Mouse (Mus musculus) midbrain, embryonic 11.5 days (tissue): ENCODE measurements around the gene Lonp1. TPM values are rescaled to one million over a fixed set of nuclear protein-coding genes. Genes with fewer than 3 reads are reported as not detected.

Source experiments
- ATAC-seq: fragments of 200-750 bp; cut with Nextera tagmentation; 2 replicates; pipeline ENCODE4 v1.8.0; 2017; ENCODE audit warnings: moderate TSS enrichment, moderate library complexity; ENCODE audit not compliant: low FRiP score
- DNase-seq: peaks from one replicate; pipeline ENCODE4 v3.0.0; 2015; ENCODE audit warnings: low spot score; ENCODE audit errors: missing footprints
- H3K27ac ChIP-seq: fragments of 300-500 bp; sonication (generic); 2 replicates; pipeline ENCODE4 v1.5.1; 2014; ENCODE audit warnings: low read depth, low read length
- H3K27me3 ChIP-seq: fragments of 300-500 bp; sonication (generic); 2 replicates; pipeline ENCODE4 v1.6.1; 2014; ENCODE audit warnings: mild to moderate bottlenecking, low read length, moderate library complexity, mixed read lengths; ENCODE audit not compliant: control insufficient read depth, insufficient read depth
- H3K36me3 ChIP-seq: fragments of 300-500 bp; sonication (generic); 2 replicates; pipeline ENCODE4 v1.6.1; 2014; ENCODE audit warnings: mild to moderate bottlenecking, low read length, moderate library complexity, mixed read lengths; ENCODE audit not compliant: control insufficient read depth, insufficient read depth
- H3K4me1 ChIP-seq: fragments of 300-500 bp; sonication (generic); 2 replicates; pipeline ENCODE4 v1.6.1; 2014; ENCODE audit warnings: low read length; ENCODE audit not compliant: control insufficient read depth, insufficient read depth
- H3K4me2 ChIP-seq: fragments of 300-500 bp; sonication (generic); 2 replicates; pipeline ENCODE4 v1.6.1; 2014; ENCODE audit warnings: mild to moderate bottlenecking, moderate library complexity
- H3K4me3 ChIP-seq: fragments of 300-500 bp; sonication (generic); 2 replicates; pipeline ENCODE4 v1.5.1; 2014; ENCODE audit warnings: low read depth, low read length
- H3K9ac ChIP-seq: fragments of 300-500 bp; sonication (generic); 2 replicates; pipeline ENCODE4 v1.6.1; 2014; ENCODE audit warnings: low read length
- H3K9me3 ChIP-seq: fragments of 300-500 bp; sonication (generic); 2 replicates; pipeline ENCODE4 v1.6.1; 2016; ENCODE audit warnings: low read length; ENCODE audit not compliant: control insufficient read depth
- WGBS: fragments of 180-500 bp; shearing (Covaris S2); extraction: QIAGEN DNeasy Blood & Tissue Kit; methylation state at CpG from one replicate; pipeline ENCODE4 v1.1.7; 2014; 5-methylcytosine and 5-hydroxymethylcytosine counted together
- polyA plus RNA-seq: library from polyadenylated mRNA; unstranded; fragments of >200 nt; fragmentation: Nextera tagmentation; extraction: Ambion mirVana; gene quantifications from 2 replicates; pipeline ENCODE4 v1.2.1, GENCODE M21; 2014

Gene Lonp1
- polyA plus RNA-seq, 1 experiment from 2014 or later = 48.9 TPM

- ATAC-seq (no peak), DNase-seq (no peak)
- Histone ChIP-seq H3K36me3 (peaks cover 41% of the 10 kb centered on the region), H3K27ac (no peak overlapping the region), H3K4me1 (peaks cover 17% of the 10 kb centered on the region), H3K9me3 (no peaks in the 10 kb centered on the region), H3K4me2 (no peak overlapping the region), H3K9ac (no peak overlapping the region), H3K4me3 (no peak overlapping the region), H3K27me3 (no peaks in the 10 kb centered on the region)
- WGBS = 81% methylated on average over 3 of the region's 3 CpGs
Measured at GRCm38 (mm10) chr17:56607521-56608062, 19.1 kb downstream of the Lonp1 start.

- Histone ChIP-seq H3K27ac (no peak overlapping the region), H3K36me3 (peaks cover 58% of the 10 kb centered on the region)
Measured at GRCm38 (mm10) chr17:56605431-56605830, 21.3 kb downstream of the Lonp1 start.

GRCm38 (mm10) chr17:56604422-56604821 is 22.3 kb downstream of the Lonp1 start:
- ATAC-seq (no peak), DNase-seq (no peak)
- WGBS = 95% methylated on average over 3 of the region's 3 CpGs
- Histone ChIP-seq H3K9ac (no peak overlapping the region), H3K4me3 (no peak overlapping the region), H3K36me3 (peaks cover 67% of the 10 kb centered on the region), H3K9me3 (no peaks in the 10 kb centered on the region), H3K27me3 (no peaks in the 10 kb centered on the region), H3K4me1 (peaks cover 9% of the 10 kb centered on the region), H3K4me2 (no peak overlapping the region), H3K27ac (no peak overlapping the region)

More at GRCm38 (mm10) chr17:56605431-56605830, 21.3 kb downstream of the Lonp1 start:
- no peak for DNase-seq
- H3K4me3 ChIP-seq = no peak overlapping the region
- no peaks in the 10 kb centered on the region for H3K27me3 ChIP-seq
- no peak overlapping the region for H3K4me2 ChIP-seq
- ATAC-seq = no peak
- no peak overlapping the region for H3K9ac ChIP-seq
- peaks cover 14% of the 10 kb centered on the region for H3K4me1 ChIP-seq
- H3K9me3 ChIP-seq = no peaks in the 10 kb centered on the region
- 90% methylated on average over 9 of the region's 9 CpGs for WGBS

- H3K4me2 ChIP-seq = no peak overlapping the region
Measured at GRCm38 (mm10) chr17:56604070-56604380, 22.7 kb downstream of the Lonp1 start.

GRCm38 (mm10) chr17:56603186-56604069 is 23.3 kb downstream of the Lonp1 start:
- Histone ChIP-seq H3K27ac (no peak overlapping the region), H3K9ac (no peak overlapping the region), H3K9me3 (no peaks in the 10 kb centered on the region), H3K27me3 (no peaks in the 10 kb centered on the region), H3K4me1 (peaks cover under 1% of the 10 kb centered on the region), H3K4me2 (no peak overlapping the region), H3K4me3 (no peak overlapping the region), H3K36me3 (peaks cover 68% of the 10 kb centered on the region)
- no peak for ATAC-seq
- no peak for DNase-seq
- WGBS = 96% methylated on average over 28 of the region's 28 CpGs

More at GRCm38 (mm10) chr17:56604070-56604380, 22.7 kb downstream of the Lonp1 start:
- peaks cover 7% of the 10 kb centered on the region for H3K4me1 ChIP-seq
- H3K36me3 ChIP-seq = peaks cover 68% of the 10 kb centered on the region
- no peaks in the 10 kb centered on the region for H3K9me3 ChIP-seq
- WGBS = 92% methylated on average over 9 of the region's 9 CpGs
- no peak for DNase-seq
- no peak overlapping the region for H3K27ac ChIP-seq
- ATAC-seq = no peak
- H3K4me3 ChIP-seq = no peak overlapping the region
- no peak overlapping the region for H3K9ac ChIP-seq
- H3K27me3 ChIP-seq = no peaks in the 10 kb centered on the region

- no peaks in the 10 kb centered on the region for H3K9me3 ChIP-seq
- no peak overlapping the region for H3K4me3 ChIP-seq
- no peak overlapping the region for H3K9ac ChIP-seq
- H3K4me1 ChIP-seq = no peaks in the 10 kb centered on the region
- peaks cover 62% of the 10 kb centered on the region for H3K36me3 ChIP-seq
- ATAC-seq = no peak
- H3K4me2 ChIP-seq = no peak overlapping the region
- no peak overlapping the region for H3K27ac ChIP-seq
- DNase-seq = no peak
- 94% methylated on average over 8 of the region's 8 CpGs for WGBS
- H3K27me3 ChIP-seq = no peaks in the 10 kb centered on the region
Measured at GRCm38 (mm10) chr17:56593527-56594271, 33.0 kb downstream of the Lonp1 start.

- Histone ChIP-seq H3K27ac (no peak overlapping the region), H3K9me3 (no peaks in the 10 kb centered on the region), H3K4me3 (no peak overlapping the region), H3K4me1 (peaks cover under 1% of the 10 kb centered on the region; the same call in 1 of the 2 replicates), H3K36me3 (peaks cover 60% of the 10 kb centered on the region), H3K27me3 (no peaks in the 10 kb centered on the region), H3K9ac (no peak overlapping the region), H3K4me2 (no peak overlapping the region)
- no peak for ATAC-seq
- no peak for DNase-seq
Measured at GRCm38 (mm10) chr17:56592553-56592952, 34.1 kb downstream of the Lonp1 start.

- DNase-seq = no peak
- no peaks in the 10 kb centered on the region for H3K9me3 ChIP-seq
- no peak overlapping the region for H3K4me3 ChIP-seq
- 94% methylated on average over 4 of the region's 4 CpGs for WGBS
- no peak for ATAC-seq
- no peak overlapping the region for H3K4me2 ChIP-seq
- peaks cover 16% of the 10 kb centered on the region for H3K4me1 ChIP-seq
- H3K27me3 ChIP-seq = no peaks in the 10 kb centered on the region
- H3K36me3 ChIP-seq = peaks cover 37% of the 10 kb centered on the region
- H3K9ac ChIP-seq = no peak overlapping the region
- no peak overlapping the region for H3K27ac ChIP-seq
Measured at GRCm38 (mm10) chr17:56588921-56589320, 37.8 kb downstream of the Lonp1 start.

GRCm38 (mm10) chr17:56587773-56588172 is 38.9 kb downstream of the Lonp1 start:
- Histone ChIP-seq H3K27ac (no peak overlapping the region), H3K4me2 (no peak overlapping the region), H3K4me1 (peaks cover 24% of the 10 kb centered on the region), H3K9ac (no peak overlapping the region), H3K27me3 (no peaks in the 10 kb centered on the region), H3K4me3 (no peak overlapping the region), H3K36me3 (peaks cover 30% of the 10 kb centered on the region), H3K9me3 (no peaks in the 10 kb centered on the region)
- 85% methylated on average over 1 of the region's 1 CpGs for WGBS
- ATAC-seq = no peak
- no peak for DNase-seq
